In genomic region chr7:24105144-24105703, GRCm38 (mm10) we compare ENCODE assay signal across 24 mouse cellular contexts. TPM values are rescaled to one million over a fixed set of nuclear protein-coding genes. Genes with fewer than 3 reads are reported as not detected.
DNase-seq lines count a peak whose midpoint lies in the region; ATAC-seq lines count a peak whose summit lies in the region.
"Had no signal": no experiment of that assay in that cellular context is flagged by ENCODE, and none has a peak within 500 bp of the region (broad histone marks: within the 10 kb centered on the region; RNA-seq: fewer than 3 reads in every experiment).

No protein-coding gene starts in this region.

- H3K27me3 ChIP-seq in hindbrain, embryonic 11.5 days (ENCODE audit: control insufficient read depth, insufficient read depth, low read length): no peaks in the 10 kb centered on the region
- H3K27me3 ChIP-seq in hindbrain, embryonic 16.5 days (replicated peaks; ENCODE audit: control insufficient read depth, insufficient read depth, low read length): no peaks in the 10 kb centered on the region
- H3K27me3 ChIP-seq in midbrain, embryonic 11.5 days (ENCODE audit: control insufficient read depth, insufficient read depth, low read length): no peaks in the 10 kb centered on the region
- H3K27me3 ChIP-seq in midbrain, embryonic 13.5 days: no peaks in the 10 kb centered on the region
- no peaks in the 10 kb centered on the region for H3K27me3 ChIP-seq in intestine, embryonic 15.5 days (replicated peaks)
- H3K27me3 ChIP-seq: forebrain, embryonic 15.5 days; heart, embryonic 13.5 days; limb, embryonic 15.5 days; liver, embryonic 15.5 days; neural tube, embryonic 12.5 days; Patski had no signal

- H3K4me1 ChIP-seq in hindbrain, embryonic 11.5 days (replicated peaks; ENCODE audit: control insufficient read depth, insufficient read depth, low read length): no peaks in the 10 kb centered on the region
- no peaks in the 10 kb centered on the region for H3K4me1 ChIP-seq in hindbrain, embryonic 16.5 days (ENCODE audit: control insufficient read depth, insufficient read depth, low read depth, low read length)
- H3K4me1 ChIP-seq in midbrain, embryonic 11.5 days (ENCODE audit: control insufficient read depth, insufficient read depth, low read length): no peaks in the 10 kb centered on the region
- no peaks in the 10 kb centered on the region for H3K4me1 ChIP-seq in midbrain, embryonic 13.5 days (replicated peaks)
- no peaks in the 10 kb centered on the region for H3K4me1 ChIP-seq in intestine, embryonic 15.5 days (replicated peaks)
- H3K4me1 ChIP-seq: forebrain, embryonic 15.5 days; heart, embryonic 13.5 days; limb, embryonic 15.5 days; liver, embryonic 15.5 days; neural tube, embryonic 12.5 days had no signal

- ATAC-seq in hindbrain, embryonic 11.5 days (ENCODE audit: low FRiP score): no peak
- no peak for ATAC-seq in hindbrain, embryonic 16.5 days
- ATAC-seq in midbrain, embryonic 11.5 days (ENCODE audit: low FRiP score): no peak
- ATAC-seq in midbrain, embryonic 13.5 days: no peak
- 0 out of 2 replicates have a peak, but pooled peaks have one; percentile 21 for ATAC-seq in intestine, embryonic 15.5 days
- ATAC-seq: activated CD4-positive, CD25-positive, alpha-beta regulatory T cell, adult 4 months; forebrain, embryonic 15.5 days; Patski had no signal

- DNase-seq in hindbrain, embryonic 11.5 days (ENCODE audit: low spot score): peak; percentile 9
- peak; percentile 86 for DNase-seq in midbrain, embryonic 11.5 days (ENCODE audit: low spot score, missing footprints)
- DNase-seq in R1 (ENCODE audit: low read depth, low spot score): peak; percentile 21
- no peak for DNase-seq in right cerebral cortex, postnatal 25 days
- no peak for DNase-seq in kidney, postnatal 10 days
- DNase-seq: adrenal gland, postnatal 25 days; cerebellum, adult 11 months; gastrocnemius, postnatal 25 days; heart, postnatal 36 days; kidney, adult 8-10 months; kidney, postnatal 36 days; thymus, postnatal 4 days had no signal

- no peak overlapping the region for H3K27ac ChIP-seq in hindbrain, embryonic 11.5 days (ENCODE audit: low read depth, low read length)
- H3K27ac ChIP-seq in hindbrain, embryonic 16.5 days (ENCODE audit: low read depth, low read length): no peak overlapping the region
- H3K27ac ChIP-seq in midbrain, embryonic 11.5 days (ENCODE audit: low read depth, low read length): no peak overlapping the region
- H3K27ac ChIP-seq in midbrain, embryonic 13.5 days: no peak overlapping the region
- no peak overlapping the region for H3K27ac ChIP-seq in intestine, embryonic 15.5 days
- H3K27ac ChIP-seq: forebrain, embryonic 15.5 days; heart, embryonic 13.5 days; limb, embryonic 15.5 days; liver, embryonic 15.5 days; neural tube, embryonic 12.5 days had no signal

- H3K9me3 ChIP-seq in hindbrain, embryonic 11.5 days (ENCODE audit: control insufficient read depth, low read length): peaks cover 69% of the 10 kb centered on the region
- H3K9me3 ChIP-seq in hindbrain, embryonic 16.5 days (ENCODE audit: control insufficient read depth, low read length): peaks cover 74% of the 10 kb centered on the region
- H3K9me3 ChIP-seq in midbrain, embryonic 11.5 days (ENCODE audit: control insufficient read depth, low read length): peaks cover 75% of the 10 kb centered on the region
- peaks cover 87% of the 10 kb centered on the region for H3K9me3 ChIP-seq in midbrain, embryonic 13.5 days
- peaks cover 32% of the 10 kb centered on the region for H3K9me3 ChIP-seq in intestine, embryonic 15.5 days

- no peak overlapping the region for H3K9ac ChIP-seq in hindbrain, embryonic 11.5 days (ENCODE audit: low read depth, low read length)
- no peak overlapping the region for H3K9ac ChIP-seq in hindbrain, embryonic 16.5 days (ENCODE audit: low read depth, low read length)
- no peak overlapping the region for H3K9ac ChIP-seq in midbrain, embryonic 11.5 days (ENCODE audit: low read length)
- no peak overlapping the region for H3K9ac ChIP-seq in midbrain, embryonic 13.5 days (replicated peaks)
- H3K9ac ChIP-seq in intestine, embryonic 15.5 days: no peak overlapping the region
- H3K9ac ChIP-seq: forebrain, embryonic 15.5 days; heart, embryonic 13.5 days; limb, embryonic 15.5 days; liver, embryonic 15.5 days; neural tube, embryonic 12.5 days had no signal

- H3K36me3 ChIP-seq in hindbrain, embryonic 11.5 days (ENCODE audit: control insufficient read depth, insufficient read depth, low read length): peaks cover 79% of the 10 kb centered on the region
- H3K36me3 ChIP-seq in hindbrain, embryonic 16.5 days (ENCODE audit: control insufficient read depth, insufficient read depth, low read length): peaks cover 87% of the 10 kb centered on the region
- H3K36me3 ChIP-seq in midbrain, embryonic 11.5 days (ENCODE audit: control insufficient read depth, insufficient read depth, low read length): peaks cover 81% of the 10 kb centered on the region
- peaks cover 98% of the 10 kb centered on the region for H3K36me3 ChIP-seq in midbrain, embryonic 13.5 days
- peaks cover 81% of the 10 kb centered on the region for H3K36me3 ChIP-seq in intestine, embryonic 15.5 days

- no peak overlapping the region for H3K4me3 ChIP-seq in hindbrain, embryonic 11.5 days (ENCODE audit: low read depth, low read length)
- no peak overlapping the region for H3K4me3 ChIP-seq in hindbrain, embryonic 16.5 days (ENCODE audit: low read length)
- no peak overlapping the region for H3K4me3 ChIP-seq in midbrain, embryonic 11.5 days (ENCODE audit: low read depth, low read length)
- H3K4me3 ChIP-seq in midbrain, embryonic 13.5 days (replicated peaks): no peak overlapping the region
- no peak overlapping the region for H3K4me3 ChIP-seq in intestine, embryonic 15.5 days (replicated peaks)
- H3K4me3 ChIP-seq: forebrain, embryonic 15.5 days; heart, embryonic 13.5 days; limb, embryonic 15.5 days; liver, embryonic 15.5 days; neural tube, embryonic 12.5 days had no signal

- 95% methylated on average over 18 of the region's 18 CpGs for WGBS in hindbrain, embryonic 11.5 days
- WGBS in hindbrain, embryonic 16.5 days: 96% methylated on average over 18 of the region's 18 CpGs
- WGBS in midbrain, embryonic 11.5 days: 95% methylated on average over 18 of the region's 18 CpGs
- 96% methylated on average over 18 of the region's 18 CpGs for WGBS in midbrain, embryonic 13.5 days
- WGBS in intestine, embryonic 15.5 days: 95% methylated on average over 18 of the region's 18 CpGs

- H3K4me2 ChIP-seq in hindbrain, embryonic 11.5 days (replicated peaks; ENCODE audit: low read depth, low read length): no peak overlapping the region
- no peak overlapping the region for H3K4me2 ChIP-seq in hindbrain, embryonic 16.5 days (ENCODE audit: low read length)
- H3K4me2 ChIP-seq in midbrain, embryonic 11.5 days: no peak overlapping the region
- H3K4me2 ChIP-seq in midbrain, embryonic 13.5 days (replicated peaks): no peak overlapping the region
- H3K4me2 ChIP-seq in intestine, embryonic 15.5 days (replicated peaks): no peak overlapping the region
- H3K4me2 ChIP-seq: forebrain, embryonic 15.5 days; heart, embryonic 13.5 days; limb, embryonic 15.5 days; liver, embryonic 15.5 days; neural tube, embryonic 12.5 days had no signal

RNA-seq across cellular contexts. Expression of gene Zfp112, which starts 6.9 kb away (rescaled TPM):
- 4.6 and 4.8 TPM in 2 replicates for polyA plus RNA-seq in hindbrain, embryonic 11.5 days (2014; fragmentation: Nextera tagmentation; extraction: Ambion mirVana)
- 9.6 and 10.3 TPM in 2 replicates for polyA plus RNA-seq in hindbrain, embryonic 16.5 days (2015; fragmentation: Nextera tagmentation; extraction: Ambion mirVana)
- polyA plus RNA-seq in midbrain, embryonic 11.5 days (2014; fragmentation: Nextera tagmentation; extraction: Ambion mirVana): 4.1 and 4.3 TPM in 2 replicates
- 9.7 and 11.3 TPM in 2 replicates for polyA plus RNA-seq in midbrain, embryonic 13.5 days (2015; fragmentation: Nextera tagmentation; extraction: Ambion mirVana)
- 4.8 and 6.4 TPM in 2 replicates for polyA plus RNA-seq in intestine, embryonic 15.5 days (2015; fragmentation: Nextera tagmentation; extraction: Ambion mirVana)

RNA-seq across cellular contexts. Expression of gene Zfp180, which starts 23.5 kb away (rescaled TPM):
- polyA plus RNA-seq in hindbrain, embryonic 11.5 days (2014; fragmentation: Nextera tagmentation; extraction: Ambion mirVana): 29.5 and 34.0 TPM in 2 replicates
- 32.1 and 37.8 TPM in 2 replicates for polyA plus RNA-seq in hindbrain, embryonic 16.5 days (2015; fragmentation: Nextera tagmentation; extraction: Ambion mirVana)
- polyA plus RNA-seq in midbrain, embryonic 11.5 days (2014; fragmentation: Nextera tagmentation; extraction: Ambion mirVana): 34.1 and 36.5 TPM in 2 replicates
- 33.6 and 35.2 TPM in 2 replicates for polyA plus RNA-seq in midbrain, embryonic 13.5 days (2015; fragmentation: Nextera tagmentation; extraction: Ambion mirVana)
- polyA plus RNA-seq in intestine, embryonic 15.5 days (2015; fragmentation: Nextera tagmentation; extraction: Ambion mirVana): 13.6 and 15.6 TPM in 2 replicates

RNA-seq across cellular contexts. Expression of gene Zfp235, which starts 28.7 kb away (rescaled TPM):
- 15.1 and 18.1 TPM in 2 replicates for polyA plus RNA-seq in hindbrain, embryonic 11.5 days (2014; fragmentation: Nextera tagmentation; extraction: Ambion mirVana)
- 23.6 and 25.0 TPM in 2 replicates for polyA plus RNA-seq in hindbrain, embryonic 16.5 days (2015; fragmentation: Nextera tagmentation; extraction: Ambion mirVana)
- polyA plus RNA-seq in midbrain, embryonic 11.5 days (2014; fragmentation: Nextera tagmentation; extraction: Ambion mirVana): 13.5 and 16.6 TPM in 2 replicates
- 20.6 and 21.4 TPM in 2 replicates for polyA plus RNA-seq in midbrain, embryonic 13.5 days (2015; fragmentation: Nextera tagmentation; extraction: Ambion mirVana)
- 12.7 and 15.2 TPM in 2 replicates for polyA plus RNA-seq in intestine, embryonic 15.5 days (2015; fragmentation: Nextera tagmentation; extraction: Ambion mirVana)

RNA-seq across cellular contexts. Expression of gene Vmn1r183, which starts 52.2 kb away (rescaled TPM):
- polyA plus RNA-seq in hindbrain, embryonic 11.5 days (2014; fragmentation: Nextera tagmentation; extraction: Ambion mirVana): not detected in 2 replicates
- not detected in 2 replicates for polyA plus RNA-seq in hindbrain, embryonic 16.5 days (2015; fragmentation: Nextera tagmentation; extraction: Ambion mirVana)
- not detected in 2 replicates for polyA plus RNA-seq in midbrain, embryonic 11.5 days (2014; fragmentation: Nextera tagmentation; extraction: Ambion mirVana)
- polyA plus RNA-seq in midbrain, embryonic 13.5 days (2015; fragmentation: Nextera tagmentation; extraction: Ambion mirVana): not detected in 2 replicates
- polyA plus RNA-seq in intestine, embryonic 15.5 days (2015; fragmentation: Nextera tagmentation; extraction: Ambion mirVana): not detected in 2 replicates
- polyA plus RNA-seq: embryonic facial prominence, embryonic 14.5 days; forebrain, embryonic 15.5 days; heart, embryonic 13.5 days; limb, embryonic 15.5 days; liver, embryonic 15.5 days; lung, embryonic 16.5 days; neural tube, embryonic 12.5 days had no signal

Comparison
In these comparisons a context has a peak if more than half of its experiments do, and no peak if none do; other contexts are left out.
1. DNase-seq: peak in hindbrain, embryonic 11.5 days (single experiment), midbrain, embryonic 11.5 days (single experiment) and R1 (single experiment); none in right cerebral cortex, postnatal 25 days (single experiment) and kidney, postnatal 10 days (single experiment).